Mouse (Mus musculus): ENCODE results near the gene Cacna1b.

The Cacna1b gene

DNA sequence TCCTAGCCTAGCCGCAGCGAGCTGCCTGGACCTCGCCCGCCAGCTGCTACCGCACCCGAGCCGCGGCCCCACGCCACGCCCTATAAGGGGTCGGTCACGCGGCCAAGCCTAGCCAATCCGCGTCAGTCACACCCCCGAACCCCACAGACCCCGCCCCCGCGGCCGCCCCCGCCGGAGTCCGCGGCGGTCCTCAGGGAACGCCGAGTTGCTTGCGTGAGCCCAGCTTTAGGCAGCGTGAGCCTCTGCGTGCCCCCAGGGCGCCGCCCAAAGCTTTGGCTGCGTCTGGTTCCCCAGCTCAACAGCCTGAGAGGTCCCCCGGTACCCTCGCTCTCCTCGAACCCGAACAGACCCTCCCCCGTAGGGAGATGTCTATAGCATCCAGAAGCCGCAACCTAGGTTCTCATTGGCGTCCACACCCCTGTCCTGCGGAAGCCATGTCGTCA, at the start of gene Cacna1b:
Gene Cacna1b, minus strand, starts transcription at position 38 of the 443 bp plus-strand sequence.
- CTCF ChIA-PET, result no interaction called here

DNA sequence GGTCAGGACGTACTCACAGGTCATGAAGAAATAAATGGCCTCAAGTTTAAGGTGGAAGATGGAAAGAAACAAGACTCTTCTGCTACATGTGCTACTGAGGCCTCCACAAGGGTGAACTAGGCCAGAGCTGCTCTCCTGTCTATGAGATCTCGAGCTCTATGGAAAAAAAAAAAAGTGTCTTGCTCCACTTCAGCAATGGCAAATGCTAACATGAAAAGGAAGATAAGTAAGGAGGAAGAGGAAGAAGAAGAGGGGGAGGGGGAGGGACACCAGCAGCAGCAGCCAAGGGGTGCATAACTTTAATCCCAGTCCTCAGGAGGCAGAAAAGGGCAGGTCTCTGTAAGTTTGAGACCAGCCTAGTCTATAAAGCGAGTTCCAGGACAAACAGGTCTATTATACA, 46.8 kb upstream of the Cacna1b start:
- CTCF ChIA-PET, result no interaction called here

DNA sequence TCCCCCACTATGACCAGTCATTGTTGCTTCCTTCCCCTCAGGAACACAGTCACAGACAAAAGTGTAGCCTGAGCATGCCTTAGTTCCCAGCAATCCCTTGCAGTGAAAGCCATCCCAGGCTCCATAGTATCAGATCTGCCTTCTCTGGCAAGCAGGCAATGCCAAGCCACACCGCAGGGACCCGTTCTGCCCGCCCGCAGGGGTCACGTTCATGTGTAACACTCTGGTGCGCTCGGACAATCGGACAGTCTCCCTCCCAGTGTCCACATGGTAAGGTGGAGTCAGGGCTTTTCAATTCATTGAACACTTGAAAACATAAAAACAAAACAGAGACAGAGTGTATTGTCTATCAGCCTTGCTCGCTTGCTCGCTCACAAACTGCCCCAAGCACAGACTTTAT, 44.7 kb upstream of the Cacna1b start:
- CTCF ChIA-PET, result no interaction called here

DNA sequence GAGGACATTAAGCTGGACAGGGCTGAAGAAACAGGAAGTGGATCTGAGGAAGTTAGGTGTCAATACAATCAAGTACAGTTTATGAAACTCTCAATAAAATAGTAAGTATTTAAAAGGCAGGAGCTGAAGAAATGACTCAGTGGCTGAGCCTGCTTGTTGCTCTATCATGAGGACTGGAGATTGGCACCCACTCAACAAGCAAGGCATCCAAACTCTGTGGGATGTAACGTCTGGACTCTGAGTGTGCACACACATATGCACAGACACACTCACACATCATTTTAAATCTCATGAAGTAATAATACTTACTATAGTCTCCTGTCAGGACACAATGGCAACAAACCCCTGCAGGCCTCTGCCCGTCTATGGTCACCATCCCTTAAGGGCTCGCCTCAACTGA, 44.1 kb upstream of the Cacna1b start:
- CTCF ChIA-PET, result no interaction called here

DNA sequence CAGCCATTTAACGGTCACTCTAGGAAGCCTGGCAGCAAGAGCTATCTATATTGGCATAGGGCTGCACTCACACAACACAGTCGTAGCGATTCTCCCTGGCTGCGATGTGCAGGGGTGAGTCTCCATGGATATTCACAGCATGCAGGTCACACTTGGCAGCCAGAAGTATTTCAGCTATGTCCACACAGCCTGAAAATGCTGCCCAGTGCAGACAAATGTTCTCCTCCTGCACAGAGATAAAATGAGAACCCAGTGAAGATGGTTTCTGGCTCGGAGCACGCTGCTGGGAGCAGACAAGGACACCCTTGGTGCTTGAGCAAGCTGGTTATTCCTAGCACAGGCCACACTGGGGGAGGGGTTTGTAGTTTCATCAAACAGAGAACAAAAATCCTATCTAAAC, 43.2 kb upstream of the Cacna1b start:
- CTCF ChIA-PET, result no interaction called here

DNA sequence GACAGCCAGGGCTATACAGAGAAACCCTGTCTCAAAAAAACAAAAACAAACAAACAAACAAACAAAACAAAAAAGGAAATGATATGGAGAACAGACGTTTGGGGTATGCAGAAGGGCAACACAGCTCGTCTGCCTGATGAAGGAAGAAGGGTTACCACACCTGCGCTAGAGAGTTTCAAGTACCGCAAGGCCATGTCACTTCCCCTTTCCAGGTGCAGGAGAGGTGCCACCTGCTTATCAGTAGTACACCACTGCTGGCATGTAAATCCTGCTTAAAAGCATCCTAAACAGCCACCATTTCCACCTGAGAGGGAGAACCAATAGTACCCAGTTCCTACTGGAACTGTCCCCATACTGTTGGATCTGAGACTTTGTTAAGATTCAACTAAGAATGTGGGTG, 42.7 kb upstream of the Cacna1b start:
- CTCF ChIA-PET, result no interaction called here

DNA sequence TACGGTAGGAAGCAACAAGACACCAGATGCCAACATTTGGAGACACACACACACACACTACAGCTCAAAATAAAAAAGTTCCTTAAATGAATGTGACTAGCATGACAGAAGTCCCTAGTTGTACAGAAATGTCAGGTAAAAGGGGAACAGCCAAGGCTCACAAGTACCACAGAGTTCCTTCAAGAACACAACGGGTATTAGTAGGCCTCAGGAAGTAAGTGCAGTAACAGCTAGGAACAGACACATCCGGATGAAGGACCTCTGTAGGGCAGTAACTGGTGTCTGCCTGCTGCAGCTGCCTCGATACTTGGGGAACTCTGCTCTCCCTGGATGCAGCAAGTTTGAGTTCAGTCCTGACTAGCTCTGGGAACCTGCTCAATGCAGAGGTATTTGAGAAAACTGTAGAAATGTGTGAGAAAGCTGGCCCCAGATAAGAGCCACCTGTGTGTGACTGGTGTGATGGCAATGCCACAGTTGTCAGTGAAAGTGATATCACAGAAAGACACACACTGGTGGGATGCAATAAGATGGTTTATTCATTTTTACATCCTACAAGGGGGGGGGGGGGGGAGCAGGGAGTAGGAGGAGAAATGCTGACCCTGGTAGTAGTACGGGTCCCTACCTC, 34.0 kb upstream of the Cacna1b start:
- CTCF ChIA-PET, result no interaction called here

DNA sequence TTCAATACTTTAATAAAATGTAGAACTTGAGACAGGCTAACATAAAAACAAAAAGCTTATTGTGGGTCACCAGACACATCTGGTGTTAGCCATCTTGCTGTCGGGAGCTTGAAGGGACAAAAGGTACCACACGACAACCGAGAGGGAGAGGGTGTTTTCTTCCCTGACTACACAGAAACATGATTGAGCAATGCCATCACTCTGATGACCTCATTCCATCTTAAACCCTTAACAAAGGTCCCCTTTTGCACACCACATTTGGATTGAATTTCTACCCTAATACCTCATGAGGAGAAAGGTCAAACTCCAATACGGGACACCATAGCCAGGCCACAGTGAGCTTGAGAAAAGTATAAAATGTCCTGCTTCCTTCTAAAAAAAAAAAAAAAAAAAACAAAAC, 24.3 kb upstream of the Cacna1b start:
- CTCF ChIA-PET, result no interaction called here

DNA sequence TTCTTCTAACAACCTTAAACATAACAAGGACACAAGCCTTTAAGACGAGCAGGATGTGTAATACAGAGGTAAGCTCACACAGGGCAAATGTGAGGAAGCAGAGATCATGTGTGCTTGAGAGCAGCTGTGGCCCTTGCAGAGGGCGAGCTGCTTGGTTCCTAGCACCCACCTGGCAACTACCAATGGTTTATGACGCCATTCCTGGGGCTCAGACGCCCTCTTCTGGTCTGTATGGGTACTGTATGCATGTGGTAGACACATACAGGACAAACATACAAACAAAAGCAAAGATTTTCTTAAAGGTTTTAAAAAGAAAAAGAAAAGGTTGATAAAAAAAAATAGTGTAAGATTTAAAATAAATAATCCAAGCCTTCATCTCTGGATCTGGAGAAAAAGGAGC, 18.3 kb upstream of the Cacna1b start:
- CTCF ChIA-PET, result no interaction called here

DNA sequence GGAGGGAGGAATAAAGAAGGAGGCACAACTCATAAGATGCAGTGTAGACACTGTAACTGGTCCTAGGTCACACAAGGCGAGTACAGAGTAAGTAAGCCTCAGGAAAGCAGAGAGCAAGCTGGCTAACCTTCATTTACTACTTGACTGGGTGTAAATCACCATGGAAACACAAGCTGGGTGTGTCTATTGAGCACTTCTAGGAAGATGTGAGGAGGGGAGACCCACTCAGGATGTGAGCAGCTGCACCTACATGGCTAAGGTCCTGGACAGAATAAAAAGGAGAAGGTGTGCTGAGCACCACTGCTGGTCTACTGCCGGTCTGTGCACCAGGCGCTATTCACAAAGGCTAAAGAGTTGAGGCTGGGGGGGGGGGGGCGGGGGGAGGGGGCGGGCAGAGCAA, 13.9 kb upstream of the Cacna1b start:
- CTCF ChIA-PET, result no interaction called here

DNA sequence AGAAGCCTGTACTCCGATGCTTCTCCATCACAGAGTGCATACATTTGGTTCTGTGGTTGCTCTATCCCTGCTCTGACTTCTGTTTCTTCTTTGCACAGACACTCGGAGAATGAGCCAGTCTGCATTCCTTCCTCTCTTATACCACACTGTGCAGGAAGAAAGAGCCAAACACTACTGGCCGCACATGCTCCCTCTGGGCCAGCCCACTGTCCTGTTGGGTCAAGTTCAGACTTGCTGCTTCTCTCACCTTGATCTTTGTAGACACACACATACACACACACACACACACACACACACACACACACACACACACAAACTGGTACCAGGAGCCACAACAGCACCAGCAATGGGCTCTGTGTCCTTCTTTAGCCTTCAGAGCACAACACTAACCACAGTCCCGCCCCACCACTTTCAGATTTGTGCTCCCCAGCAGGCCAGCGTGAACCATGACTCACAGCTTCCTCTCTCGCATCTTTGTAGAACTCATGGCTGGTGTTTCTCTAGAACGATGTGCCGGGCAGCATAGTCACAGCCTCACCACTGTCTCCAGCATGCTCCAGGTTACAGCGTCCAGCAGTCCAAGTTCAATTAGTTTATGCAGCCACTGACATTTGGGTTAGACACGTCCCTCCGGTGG, 13.1 kb upstream of the Cacna1b start:
- CTCF ChIA-PET, result no interaction called here

DNA sequence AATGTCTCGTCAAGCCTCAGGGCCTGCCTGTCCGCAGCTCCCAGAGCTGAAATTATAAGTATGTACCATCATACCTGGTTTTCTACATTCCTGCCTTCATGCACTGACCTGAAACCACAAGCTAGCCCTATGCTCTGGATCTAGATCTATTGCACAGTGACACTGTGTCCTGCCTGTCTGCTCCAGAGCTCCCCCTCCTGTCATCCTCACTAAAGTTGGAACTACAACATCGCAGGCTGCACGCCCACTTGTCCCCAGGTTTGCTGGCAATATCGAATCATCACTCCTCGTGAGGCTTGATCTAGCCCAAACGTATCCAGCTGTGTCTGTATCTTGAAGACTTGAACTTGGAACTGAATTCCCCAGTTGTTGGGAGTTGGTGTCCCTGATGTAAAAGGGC, 11.9 kb upstream of the Cacna1b start:
- CTCF ChIA-PET, result no interaction called here

DNA sequence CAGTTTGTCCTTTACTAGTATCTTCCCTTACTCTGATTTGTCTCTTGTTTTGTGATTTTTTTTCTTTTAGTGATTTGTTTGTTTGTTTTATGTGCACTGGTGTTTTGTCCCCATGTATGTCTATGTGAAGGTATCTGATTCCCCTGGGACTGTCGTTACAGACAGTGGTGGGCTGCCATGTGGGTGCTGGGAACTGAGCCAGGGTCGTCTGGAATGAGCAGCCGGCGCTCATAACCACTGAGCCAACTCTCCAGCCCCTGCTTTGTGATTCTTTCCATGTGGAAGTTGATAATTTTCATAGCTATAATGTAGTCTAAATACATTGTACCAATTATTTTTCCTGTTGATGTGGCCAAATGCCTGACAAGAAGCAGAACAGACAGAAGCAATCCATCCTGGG, 7.9 kb upstream of the Cacna1b start:
- CTCF ChIA-PET, result interaction anchor here (0.6 kb wide), 1 partner anchor 1102 kb away, joined by 3 read pairs; no protein-coding TSS in a partner anchor

DNA sequence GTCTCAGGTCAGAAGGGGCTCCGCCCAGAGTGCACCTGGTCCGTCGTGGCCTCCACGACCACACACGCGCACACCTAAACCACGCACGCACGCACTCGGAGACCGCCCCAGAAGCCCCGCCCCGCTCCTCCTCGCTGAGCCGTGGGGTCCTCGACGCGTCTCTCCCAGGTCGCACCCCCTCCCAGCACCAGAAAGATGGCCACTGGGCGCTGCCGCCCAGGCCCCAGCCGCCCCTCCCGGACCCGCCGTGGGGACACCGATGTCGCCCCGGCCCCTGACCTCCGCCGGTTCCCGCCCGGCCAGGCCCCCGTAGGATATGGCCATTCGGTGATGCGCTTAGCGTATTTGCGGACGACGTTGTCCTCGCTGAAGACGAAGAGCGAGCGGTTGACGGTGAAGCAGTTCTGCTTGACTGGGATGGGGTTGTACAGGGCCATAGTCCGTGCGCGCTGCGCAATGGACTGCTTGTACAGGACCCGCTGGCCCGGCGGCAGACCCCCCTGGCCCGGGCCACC, 449 bp downstream of the Cacna1b start:
- CTCF ChIA-PET, result no interaction called here

DNA sequence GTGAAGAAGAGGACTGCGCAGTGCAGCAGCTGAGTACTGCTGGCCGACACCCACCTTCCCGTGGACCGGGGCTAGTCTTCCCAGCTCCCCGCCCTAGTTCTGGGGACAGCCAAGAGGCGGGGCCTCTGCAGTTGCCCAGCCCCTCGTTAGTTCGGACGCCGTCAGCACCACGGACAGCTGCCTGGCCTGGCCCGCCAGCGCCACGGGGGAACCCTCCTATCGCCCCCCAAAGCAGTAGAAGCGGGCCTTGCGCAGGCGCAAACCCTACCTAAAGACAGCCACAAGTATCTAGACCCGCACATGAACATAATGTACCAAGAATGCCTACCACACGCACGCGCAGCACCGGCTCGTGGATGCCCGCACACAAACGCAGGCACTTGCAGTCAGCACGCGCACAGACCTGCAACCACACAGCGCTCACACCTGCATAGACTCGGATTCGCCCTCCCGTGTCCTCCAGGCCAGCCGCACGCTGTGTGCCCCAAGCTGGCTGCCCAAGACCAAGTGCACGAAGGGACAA, 968 bp downstream of the Cacna1b start:
- CTCF ChIA-PET, result no interaction called here

DNA sequence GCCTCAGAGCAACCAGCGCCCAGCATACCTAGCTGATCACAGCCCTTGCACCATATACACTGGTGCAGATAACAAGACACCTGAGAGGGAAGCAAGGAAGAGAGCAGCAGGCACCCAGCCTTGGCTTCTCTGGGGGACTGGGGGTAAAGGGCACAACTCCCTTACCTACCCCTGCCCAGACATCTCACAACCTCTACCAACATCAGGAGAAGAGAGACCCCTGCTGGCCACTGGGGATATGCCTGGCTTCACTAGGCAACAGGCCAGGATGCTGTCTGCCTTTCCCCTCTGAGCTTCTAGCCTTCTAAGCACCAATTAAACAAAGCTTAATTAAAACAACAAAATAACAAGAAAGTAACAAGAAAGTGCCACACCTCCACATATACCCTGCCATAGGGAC, 7.7 kb downstream of the Cacna1b start:
- CTCF ChIA-PET, result no interaction called here

DNA sequence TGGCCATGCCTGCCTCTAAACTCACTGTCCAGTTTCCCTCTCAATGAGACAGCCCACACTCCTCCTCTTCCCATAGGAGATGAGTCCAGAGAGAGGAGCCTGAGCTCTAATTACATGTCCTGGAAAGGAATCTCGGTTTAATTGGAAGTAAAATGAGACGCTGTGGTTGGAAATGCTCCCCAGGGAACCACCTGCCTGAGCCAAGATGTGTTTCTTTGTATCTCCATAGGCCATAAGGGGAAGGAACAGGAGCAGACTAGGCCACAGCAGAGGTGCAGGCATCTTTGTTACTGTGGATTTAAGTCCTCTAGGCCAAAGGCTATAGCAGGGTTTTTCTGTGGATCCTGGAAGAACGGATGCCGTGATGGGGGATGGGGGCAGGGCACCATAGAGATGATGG, 10.4 kb downstream of the Cacna1b start:
- CTCF ChIA-PET, result no interaction called here

DNA sequence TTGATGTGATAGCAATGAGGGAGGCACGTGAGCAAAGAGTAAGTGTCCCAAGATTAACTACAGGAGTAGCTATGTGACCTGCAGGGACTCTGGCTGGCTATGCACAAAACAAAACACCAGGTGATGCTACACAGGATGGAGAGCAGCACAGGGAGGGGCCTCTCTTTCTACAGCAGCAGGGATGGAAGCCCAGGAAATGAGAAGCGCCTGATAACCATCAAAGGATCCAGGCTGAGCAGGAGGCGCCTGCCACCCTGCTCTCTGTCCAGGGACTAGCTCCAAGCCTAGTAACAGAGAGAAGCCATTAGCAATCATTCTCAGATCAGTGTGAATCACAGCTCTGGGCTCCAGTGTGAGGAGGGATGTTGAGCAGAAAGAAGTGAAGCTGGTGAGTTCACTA, 12.9 kb downstream of the Cacna1b start:
- CTCF ChIA-PET, result no interaction called here

DNA sequence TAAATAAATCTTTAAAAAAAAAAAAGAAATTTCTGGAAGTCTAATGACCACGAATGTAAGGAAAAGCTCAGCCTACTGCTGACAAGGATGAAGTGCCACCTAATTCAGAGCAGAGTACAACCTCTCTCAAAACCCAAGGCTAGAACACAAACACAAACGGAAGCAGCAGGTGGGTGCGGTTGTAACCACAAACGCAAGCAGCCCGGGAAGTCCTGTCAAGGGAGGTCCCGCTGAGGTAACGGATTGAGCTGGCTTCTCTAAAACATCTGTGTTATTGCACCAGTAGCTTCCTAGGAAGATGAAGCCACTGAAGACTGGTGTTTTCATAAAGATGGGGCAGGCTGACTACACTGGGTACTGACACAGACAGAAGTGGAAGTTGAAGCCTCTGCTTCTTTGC, 15.1 kb downstream of the Cacna1b start:
- CTCF ChIA-PET, result interaction anchor here (1.3 kb wide), 1 partner anchor 451 kb away, joined by 3 read pairs; no protein-coding TSS in a partner anchor

DNA sequence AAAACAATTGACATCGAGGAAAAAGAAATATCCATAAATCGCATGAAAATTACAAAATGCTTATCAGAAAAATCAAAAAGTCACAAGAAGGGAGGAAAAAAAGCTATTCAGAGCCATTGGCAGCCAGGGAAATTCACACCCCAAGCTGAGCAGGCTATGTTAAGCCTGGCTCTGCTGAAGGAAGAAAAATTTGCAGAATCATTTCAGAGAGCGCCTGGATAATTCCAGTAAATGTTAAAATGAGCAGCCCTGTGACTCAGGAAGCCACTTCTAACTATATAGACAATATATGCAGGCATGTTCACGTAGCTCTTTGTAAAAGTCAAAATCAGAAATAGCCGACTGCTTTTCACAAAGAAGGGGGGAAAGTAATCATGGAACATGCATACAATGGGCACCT, 23.3 kb downstream of the Cacna1b start:
- CTCF ChIA-PET, result interaction anchor here (0.7 kb wide), 1 partner anchor 1989 kb away, joined by 10 read pairs; no protein-coding TSS in a partner anchor

DNA sequence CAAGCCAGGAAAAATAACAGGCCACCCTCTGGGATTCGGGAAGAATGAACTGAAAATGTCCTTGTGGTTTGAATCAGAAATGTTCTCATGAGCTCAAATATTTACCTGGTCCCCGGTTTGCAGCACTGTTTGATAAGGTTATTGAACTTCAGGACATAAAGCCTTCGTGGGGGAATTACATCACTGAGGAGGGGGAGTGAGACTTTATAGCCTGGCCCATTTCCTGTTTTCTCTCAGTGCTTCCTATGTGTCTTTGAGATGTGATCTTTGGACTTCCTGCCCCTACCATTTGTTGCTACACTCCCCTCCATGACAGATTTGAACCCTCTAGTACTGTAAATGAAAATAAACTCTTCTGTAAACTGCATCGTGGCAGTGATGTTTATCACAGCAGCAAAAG, 29.8 kb downstream of the Cacna1b start:
- CTCF ChIA-PET, result interaction anchor here (0.7 kb wide), 1 partner anchor 1065 kb away, joined by 4 read pairs; no protein-coding TSS in a partner anchor

DNA sequence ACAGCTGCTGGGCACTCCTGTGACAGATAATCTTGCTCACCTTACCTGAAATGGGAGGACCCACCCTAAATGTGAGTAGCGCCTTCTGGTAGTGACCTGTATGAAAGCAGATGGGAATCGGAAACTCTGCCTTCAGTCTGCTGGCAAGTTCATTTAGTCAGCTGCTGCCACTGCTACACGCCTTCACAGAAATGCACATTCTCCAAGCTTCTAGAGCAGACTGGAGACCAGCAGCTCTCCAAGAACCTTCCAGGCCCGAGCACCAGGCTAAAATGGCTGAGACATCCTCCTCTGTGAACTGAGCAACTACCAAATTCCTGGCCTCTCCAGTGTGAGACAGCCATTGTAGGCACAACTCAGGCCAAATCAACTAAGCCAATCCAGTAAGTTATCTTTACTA, 37.1 kb downstream of the Cacna1b start:
- CTCF ChIA-PET, result no interaction called here

DNA sequence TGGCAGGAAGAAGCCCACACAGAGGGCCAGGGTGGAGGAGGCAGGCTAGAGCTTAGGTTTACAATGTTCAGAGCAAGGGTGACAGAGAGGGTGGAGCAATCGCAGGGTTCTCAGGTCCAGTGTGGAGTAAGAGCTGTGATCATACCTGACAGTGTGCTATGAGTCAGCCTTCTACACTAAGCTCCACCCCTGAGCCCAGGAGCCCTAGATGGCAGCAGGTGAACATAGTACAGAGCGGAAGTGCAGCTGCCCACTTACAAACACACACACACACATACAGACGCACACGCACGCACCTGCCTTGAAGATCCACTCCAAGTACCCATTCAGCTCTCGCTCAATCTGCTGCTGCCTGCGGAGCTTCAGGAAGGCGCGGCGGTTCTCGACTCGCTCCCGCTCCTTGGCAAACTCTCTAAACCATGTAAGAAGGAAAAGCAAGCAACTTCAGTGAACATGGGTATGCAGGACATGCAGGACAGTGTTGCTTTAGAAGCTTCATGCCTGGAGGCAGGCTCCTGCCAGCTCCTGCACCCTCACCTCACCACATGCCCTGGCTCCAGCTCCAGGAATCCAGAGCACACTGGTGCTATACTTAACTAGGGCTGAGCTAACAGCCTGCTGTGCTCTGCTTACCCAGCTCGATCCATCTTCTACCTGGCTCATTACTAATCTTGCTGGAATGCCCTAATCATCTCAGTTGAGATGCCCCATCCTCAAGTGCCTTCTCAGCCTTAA, 43.1 kb downstream of the Cacna1b start:
- CTCF ChIA-PET, result no interaction called here
